Mouse (Mus musculus) ZHBTc4 (cell line): ENCODE data around the gene Efna5.

Experiments
- DNase-seq: peaks from one replicate; pipeline ENCODE4 v3.0.0-alpha.2; 2011; ENCODE audit warnings: low read depth, low spot score

Efna5 gene

DNA sequence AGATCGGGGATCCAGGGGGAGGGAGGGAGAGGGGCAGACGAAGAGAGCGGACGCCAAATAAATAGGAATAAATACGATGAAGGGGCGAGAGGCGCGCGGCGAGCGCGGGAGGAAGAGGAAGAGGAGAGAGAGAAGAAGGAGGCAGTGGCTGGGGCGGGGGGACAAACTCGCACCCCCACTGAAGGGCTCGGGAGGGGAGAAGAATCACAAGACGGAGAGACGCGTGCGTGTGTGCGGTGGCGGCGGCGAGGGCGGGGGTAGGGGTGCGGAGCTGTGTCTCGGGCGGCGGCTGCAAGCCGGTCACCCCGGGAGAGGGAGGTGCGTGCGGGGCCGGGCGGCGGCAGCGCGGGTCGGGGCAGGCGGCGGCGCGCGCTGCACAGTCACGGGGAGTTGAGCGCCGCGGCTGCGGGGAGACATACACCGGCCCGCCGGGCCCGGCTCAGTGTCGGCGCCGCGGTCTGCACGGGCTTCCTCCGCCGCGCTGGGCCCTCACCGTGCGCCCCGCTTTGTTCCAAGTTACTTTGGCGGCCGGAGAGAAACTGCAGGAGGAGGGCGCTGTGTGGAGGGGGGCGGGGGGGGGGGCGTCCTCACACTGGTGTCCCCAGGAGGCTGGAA is at the start of gene Efna5:
Gene Efna5 (minus strand): TSS at position 142 of the 615 bp plus-strand sequence.
- DNase-seq: no peak

DNA sequence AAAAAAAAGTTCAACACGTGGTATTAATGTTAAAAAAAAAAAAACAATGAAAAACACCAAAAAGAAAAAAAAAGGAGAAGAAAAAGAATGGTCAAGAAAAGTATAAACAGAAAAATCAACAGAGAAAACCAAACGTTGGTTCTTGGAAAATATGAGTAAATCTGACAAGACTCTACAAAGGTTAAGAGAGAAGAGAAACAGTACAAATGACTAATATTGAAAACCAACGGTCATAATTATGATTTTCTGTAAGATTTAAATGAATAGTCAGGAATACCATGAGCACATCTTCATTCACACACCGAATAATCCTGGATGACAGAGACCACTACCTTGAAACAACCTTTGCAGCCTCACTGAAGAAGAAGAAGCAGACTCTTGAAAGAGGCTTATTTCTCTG is 34.2 kb upstream of the Efna5 start:
- no peak for DNase-seq

DNA sequence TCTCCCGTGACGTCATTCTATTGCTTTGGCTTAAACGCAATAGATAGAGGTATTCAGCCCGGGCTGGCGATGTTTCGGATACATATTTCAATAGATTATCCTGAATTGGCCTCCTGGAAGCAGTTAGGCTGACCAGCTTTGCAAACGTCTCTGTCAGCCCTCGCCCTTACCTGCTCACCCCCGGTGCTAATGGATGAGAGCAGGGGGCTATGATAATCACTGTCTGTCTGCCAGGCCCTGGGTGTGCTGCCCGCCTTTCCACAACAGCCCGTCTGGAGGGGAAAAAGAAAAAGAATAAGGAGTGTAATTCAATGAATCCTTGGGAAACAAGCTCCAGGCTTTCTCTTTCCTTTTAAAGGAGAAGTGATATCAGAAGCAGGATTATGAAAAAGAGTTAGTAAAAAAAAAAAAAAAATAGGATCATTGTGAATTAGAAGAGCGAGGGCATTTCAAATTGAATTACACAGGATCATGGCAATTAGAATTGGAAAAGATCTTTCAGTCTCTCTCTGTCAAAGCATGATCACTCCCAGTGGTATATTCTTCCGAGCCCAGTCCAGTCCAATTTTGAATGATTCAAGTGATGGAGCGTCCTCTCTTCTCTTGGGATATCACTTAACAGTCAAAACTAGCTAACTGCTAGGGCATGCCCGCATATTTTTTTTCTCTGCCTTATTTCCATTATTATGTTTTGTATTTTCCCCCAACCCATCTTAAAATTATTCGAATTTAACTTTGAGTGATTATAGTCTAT is 24.8 kb upstream of the Efna5 start:
- no peak for DNase-seq

DNA sequence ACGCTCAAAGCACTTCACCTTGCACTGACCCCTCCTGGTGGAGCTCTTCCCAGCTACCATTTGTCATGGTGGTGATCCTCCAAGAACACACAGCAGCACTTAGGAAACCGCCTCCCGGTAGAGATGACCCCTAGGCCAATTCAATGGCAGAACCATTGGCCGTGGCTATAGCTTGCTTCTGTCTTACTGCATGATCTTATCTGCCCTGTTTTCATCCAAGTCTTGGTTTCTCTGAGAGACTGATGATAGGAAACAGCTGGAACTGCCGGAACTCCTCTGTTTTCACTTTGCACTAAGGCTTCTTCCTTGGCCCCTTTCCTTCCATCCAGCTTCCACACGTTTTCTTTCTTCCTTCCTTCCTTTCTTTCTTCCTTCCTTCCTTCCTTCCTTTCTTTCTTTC is 17.9 kb upstream of the Efna5 start:
- no peak for DNase-seq

DNA sequence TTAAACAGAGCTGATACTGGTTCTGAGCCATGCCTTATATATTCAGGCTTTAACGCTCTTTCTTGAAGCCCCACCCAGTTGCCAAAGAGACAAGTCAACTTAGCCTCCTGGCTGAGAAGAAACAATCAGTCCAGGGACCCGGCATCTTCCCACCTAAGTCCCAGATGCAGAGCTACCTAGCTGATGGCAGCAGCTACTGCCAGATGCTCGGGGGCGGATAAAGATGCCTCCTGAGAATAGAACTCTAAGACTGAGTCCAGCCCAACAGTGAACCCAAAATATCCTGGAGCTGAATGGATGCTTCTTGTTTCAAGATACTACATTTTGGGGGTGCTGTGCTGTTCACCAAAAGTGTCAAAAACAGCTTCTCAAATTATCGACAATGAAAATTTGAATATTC is 8.9 kb upstream of the Efna5 start:
- no peak for DNase-seq

DNA sequence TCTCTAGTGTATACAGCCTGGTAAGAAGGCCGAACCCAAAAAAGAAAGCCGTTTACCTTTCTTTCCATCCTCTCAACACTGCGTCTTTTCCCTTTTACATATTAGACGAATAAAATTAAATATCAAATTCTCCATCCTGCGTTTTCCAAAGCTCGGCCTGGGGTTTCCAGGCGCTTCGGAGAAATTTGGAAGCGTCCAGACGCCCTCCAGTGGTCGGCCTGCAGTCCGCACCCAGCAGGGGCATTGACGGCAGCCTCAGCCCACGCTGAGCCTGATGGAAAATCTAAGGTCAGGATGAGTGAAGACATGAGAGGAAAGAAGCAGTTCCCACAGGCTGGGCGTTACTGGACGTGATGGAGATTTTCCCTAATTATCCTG is 3.0 kb upstream of the Efna5 start:
- DNase-seq: peak; percentile 83

DNA sequence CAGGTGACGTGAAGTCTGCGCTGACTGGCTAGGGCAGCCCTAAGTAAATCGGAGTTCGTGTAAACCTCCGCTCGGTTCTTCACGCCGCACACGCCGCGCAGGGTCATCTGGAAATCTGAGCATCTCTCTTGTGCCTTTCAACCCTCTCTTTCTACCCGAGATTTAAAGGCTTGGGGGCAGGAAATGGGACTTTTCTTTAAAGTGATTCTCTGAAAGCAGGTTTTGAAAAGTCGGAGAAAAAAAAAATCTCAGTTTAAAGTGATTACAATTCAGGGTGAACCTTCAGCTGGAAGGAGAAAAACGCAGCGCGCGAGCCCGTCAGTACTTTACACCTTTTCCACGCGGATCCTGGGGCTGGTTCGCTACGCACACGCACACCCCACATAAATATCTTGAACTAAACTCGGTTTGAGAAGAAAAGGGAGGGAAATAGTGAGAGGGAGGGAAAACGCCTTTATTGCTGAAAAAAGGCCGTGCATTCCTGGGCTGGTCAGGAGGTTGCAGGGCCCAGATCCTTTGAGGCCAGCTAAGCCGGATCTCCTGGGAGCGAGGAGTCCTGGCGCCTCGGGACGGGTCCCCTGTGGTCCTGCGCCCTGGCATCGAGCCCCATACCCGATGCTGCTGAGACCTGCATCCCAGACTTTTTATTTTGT is 2.5 kb upstream of the Efna5 start:
- no peak for DNase-seq

DNA sequence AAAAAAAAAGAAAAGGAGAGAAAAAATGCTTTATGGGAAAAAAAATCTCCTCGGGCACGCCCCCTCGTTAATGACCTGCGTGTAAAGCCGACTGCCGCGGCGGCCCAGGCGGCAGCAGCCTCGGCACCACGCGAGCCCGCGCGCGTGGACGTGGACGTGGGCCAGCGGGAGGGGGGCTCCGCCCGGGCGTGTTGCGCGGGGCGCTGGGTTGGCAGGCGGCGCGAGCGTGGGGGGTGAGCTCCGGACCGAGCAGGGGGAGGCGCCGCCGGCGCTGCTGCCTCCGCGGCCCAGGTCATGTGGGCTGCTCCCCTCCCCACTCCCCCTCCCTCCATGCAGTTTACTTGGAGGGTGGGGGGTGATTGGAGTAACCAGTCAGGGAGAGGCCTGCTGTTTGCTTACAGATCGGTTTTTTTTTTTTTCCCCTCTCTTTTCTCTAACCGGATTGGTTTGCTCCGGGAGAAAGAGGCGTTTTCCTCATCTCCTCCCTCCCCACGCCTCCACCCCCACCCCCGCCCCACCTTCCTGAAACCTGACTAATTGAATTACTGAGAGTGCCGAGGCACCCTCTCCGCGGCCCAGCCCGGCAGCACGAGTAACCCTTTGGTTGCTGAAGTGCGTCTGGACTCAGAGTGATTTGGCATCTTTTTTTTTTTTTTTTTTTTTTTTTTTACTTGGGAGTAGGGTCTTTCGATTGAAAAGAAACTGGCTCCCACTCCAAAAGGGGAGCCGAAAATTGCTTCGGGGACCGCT is 1.8 kb upstream of the Efna5 start:
- peak; percentile 94 for DNase-seq

DNA sequence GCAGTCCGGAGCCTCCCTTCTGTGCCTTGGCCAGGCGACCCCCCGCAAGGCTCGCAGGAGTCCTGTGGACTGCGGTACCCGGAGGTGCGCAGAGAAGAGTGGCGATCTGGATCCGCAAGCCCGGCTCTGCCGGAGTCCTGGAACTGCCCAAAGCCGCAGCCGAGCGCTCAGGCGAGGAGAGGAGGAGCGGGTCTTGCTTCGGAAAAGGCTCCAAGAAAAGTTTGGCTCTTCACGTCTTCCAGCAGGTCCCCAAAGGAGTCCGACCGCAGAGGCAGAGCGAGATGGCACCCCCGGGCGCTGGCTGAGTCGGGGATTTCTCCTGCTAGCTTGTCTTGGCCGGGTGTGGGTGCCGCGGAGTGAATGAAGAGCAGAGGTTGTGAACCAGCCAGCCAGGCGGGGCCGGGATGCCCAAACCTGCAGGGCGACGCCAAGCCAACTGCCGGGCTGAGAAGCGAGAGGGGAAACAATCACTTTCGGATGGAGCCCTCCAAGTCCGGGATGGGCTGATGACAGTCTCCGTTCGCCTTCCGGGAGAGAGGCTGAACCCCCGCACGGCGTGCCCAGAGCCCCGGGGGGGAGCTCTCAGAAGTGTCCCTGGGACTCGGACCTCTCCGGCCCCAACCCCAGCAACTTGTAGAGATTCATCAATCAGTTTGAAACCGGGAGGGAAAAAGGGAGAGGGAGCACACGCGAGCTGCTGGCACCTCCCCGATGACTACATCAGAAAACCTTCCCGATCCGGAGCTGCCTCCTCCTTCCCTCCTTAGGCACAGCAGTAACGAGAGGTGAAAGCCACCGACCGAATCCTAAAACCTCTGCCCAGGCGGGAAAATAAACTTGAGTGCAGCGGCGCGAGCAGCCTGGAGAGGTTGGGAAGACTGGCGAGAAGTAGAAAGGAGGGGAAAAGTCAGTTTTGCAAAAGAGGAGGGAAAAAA is 941 bp upstream of the Efna5 start:
- DNase-seq: peak; percentile 76

DNA sequence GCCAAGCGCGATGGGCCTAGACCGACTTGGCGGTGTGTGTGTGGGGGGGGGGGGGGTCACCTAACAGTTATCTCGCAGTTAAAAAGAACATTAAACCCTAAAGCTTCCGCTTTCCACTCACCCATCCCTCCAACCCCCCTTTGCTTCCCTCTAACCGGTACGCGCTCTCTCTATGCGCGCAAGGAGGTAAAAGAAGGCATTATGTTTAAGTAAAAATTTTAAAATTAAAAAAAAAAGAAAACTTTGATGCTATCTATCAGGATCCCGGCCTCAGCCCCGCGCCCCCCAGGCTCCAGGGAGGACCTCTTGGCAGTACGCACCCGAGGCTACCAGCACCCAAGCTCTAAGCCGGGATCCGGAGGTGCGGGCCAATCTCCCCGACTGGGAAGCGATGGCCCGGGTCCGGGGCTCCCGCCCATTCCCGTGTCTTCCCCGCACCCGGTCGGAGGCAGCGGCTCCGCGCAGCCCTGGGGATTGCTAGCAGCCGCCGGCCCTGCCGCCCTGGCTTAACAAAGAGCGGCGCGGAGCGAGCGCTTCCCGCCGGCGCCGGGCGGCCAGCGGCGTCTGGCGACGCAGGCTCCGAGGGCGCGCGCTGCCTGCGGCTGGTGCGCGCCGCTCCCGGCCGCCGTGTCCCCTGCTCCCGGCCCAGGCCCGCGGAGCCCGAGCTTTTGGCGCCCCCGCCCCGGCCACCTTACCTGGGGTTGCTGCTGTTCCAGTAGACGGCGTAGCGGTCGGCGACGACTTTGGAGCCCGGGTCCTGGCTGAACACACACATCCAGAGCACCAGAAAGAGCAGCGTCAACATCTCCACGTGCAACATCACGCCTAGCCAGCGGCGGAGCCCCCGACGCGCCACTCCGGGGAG is 574 bp downstream of the Efna5 start:
- peak; percentile 78 for DNase-seq

DNA sequence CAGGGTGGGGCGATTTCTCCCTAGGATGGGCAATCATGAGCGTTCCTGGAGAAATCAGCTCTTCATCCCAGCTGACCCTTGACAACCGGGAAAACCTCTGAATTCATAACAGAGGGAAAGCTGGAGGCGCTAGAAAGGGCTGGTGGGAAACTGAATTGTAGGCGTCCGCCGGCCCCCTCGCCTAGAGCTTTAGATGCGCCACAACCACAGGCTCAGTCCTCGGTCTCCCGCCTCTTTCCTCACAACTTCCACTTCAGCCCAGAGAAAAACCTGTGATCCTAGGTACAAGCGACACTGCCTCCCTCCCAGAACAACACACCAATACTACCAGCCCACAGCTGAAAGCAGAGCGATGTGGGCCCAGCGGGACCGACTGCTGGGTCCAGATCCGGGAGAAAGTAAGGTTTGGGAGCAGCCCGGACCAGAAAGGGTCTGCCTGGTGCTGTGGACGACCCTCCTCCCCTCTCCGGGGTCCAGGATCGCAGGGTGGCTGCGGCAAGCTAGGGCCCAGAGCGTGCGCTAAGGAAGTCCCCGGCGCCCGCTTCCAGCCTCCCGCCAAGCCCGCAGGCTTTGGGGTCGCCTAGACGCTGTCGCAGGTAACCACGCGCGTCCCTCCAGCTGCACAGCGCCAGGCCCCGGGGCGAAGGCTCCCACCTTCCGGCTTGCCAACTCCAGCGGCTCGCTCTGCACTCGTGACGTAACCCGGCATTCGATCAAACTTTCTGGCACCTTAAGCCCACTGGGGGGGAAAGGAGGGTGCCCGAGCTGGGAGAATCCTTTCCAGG is 1.4 kb downstream of the Efna5 start:
- DNase-seq: peak; percentile 65

DNA sequence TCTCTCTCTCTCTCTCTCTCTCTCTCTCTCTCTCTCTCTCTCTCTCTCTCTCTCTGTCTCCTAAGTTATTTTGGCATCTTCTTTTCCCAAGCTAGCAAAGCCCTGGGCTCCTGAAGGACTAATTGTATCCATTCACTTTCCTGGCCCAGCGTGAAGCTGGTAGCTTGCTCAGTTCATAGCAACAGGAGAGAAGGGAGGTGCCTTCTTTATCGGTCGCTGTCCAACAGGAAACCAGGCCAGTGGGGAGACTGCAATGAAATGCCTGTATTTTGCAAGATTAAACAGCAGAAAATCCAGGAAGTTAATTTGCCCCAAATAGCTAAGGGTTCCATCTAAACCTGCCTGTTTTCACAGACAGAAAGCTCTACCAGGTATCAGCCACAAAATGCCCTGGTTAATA is 5.4 kb downstream of the Efna5 start:
- DNase-seq: peak; percentile 8

DNA sequence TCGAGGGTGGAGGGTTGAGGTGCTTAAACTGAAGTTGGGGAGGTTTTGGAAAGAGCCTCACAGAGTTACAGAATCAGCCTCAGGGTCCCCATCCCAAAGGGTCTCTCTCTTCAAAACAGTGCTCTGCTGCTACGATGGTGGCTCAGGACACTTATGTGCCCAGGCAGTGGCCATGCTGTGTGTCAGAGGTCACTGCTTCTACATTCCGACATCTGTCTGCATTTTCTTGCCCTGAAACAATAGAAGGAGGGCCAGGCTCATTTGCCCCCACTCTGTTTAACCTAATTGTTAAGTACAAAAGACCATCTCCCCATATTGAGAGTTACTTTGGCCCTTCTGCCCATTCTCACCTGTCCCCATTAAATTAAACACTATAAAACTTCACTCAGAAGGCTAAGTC is 9.2 kb downstream of the Efna5 start:
- DNase-seq: no peak

DNA sequence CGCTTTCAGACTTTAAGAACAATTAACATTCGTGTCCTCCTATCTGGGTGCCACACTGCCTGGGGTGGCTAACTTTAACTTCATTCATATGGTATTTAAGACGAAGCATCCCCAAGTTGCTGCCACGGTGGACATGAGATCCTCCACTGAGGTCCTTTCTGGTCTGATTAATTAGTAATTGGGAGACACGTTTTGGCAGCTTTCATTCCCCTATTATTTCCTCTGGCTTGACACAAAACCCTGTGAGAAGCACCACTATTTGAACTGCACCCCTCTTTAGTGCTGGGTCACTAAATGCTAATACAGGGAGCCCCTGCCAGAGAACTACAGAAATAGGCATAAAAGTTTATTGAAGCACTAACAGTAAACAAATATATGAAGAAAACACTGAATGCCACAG is 9.9 kb downstream of the Efna5 start:
- DNase-seq: no peak

DNA sequence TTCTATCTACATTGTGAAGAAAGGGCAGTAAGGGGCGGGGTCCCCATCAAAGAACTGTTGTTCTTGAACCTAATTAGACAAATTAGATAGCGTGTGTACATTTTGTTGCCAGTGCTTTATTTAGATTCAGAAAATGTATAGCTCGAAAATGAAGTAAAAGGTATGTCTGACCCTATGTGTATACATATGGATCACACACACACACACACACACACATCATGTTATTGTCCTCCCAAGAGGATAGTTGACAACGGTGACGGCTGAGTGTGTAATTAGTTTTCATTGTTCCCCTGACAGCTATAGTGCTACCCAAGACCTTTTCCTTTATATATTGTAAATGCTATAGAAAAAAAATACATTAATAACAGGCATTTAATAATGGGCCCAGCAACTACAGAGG is 10.7 kb downstream of the Efna5 start:
- no peak for DNase-seq

DNA sequence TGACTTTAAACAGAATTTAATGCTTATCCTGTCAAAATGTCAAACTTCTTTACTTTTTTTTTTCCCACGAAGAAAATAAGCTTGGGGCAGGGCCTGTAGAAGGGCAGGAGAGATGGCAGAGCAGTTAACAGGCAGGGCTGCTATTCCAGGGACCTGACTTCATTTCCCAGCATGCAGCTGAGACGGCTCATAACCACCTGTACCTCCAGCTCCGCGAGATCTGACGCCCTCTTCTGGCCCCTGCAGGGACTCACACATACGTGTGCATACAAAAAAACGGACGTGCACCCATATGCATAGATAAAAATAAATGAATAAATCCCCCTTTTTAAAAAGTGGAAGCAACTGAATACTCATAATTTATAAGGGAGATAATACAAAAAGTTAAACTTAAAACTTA is 16.2 kb downstream of the Efna5 start:
- DNase-seq: peak; percentile 21

DNA sequence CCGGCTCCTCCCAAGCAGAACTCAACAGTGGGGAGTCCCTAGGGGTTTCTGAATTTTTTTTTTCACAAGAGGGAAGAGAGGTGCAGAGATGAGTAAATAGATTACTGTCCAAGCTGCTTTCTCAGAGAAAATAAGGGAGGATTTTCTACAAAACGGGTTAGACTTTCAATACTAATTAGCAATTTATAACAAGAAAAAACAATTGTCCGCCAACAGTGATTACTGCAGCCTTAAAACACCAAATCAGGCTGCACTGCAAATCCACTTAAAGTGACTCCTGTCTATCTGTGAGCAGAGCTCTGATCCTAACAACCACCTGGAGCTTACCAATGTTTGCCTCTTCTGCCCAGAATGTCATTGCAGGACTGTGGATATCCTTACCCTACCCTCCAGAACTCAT is 18.1 kb downstream of the Efna5 start:
- no peak for DNase-seq

DNA sequence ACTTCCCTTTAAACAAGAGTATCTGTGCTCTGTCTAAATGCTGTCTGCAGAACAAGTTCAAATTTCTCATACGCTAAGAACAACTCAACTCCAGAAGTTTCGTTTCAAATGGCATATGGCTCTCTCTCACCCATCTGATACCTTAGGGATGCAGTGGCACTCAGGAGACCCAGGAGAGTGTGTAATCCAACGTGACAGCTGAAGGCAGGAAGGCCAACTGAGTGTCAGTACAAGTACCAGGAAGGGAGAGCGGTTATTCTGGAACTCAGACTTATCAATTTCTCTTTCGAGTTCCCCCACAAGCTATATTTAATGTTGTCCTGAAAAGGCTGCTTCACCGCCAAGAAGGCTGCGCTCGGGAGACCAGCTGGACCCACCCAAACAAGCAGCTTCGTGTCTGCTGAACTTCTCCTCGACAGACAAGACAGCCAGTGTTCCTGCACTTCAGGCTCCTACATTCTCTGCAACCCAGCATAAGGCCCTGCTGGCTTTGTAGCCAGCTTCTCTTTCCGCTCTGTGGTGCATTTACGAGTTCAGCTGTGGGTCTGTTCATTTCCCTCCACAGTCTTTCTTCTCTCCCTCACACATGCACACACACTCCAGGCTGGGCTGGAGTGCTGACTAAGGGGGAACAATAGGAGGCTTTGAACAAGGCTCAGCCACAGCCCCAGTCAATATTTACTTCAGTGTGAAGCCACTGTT is 18.7 kb downstream of the Efna5 start:
- peak; percentile 42 for DNase-seq

DNA sequence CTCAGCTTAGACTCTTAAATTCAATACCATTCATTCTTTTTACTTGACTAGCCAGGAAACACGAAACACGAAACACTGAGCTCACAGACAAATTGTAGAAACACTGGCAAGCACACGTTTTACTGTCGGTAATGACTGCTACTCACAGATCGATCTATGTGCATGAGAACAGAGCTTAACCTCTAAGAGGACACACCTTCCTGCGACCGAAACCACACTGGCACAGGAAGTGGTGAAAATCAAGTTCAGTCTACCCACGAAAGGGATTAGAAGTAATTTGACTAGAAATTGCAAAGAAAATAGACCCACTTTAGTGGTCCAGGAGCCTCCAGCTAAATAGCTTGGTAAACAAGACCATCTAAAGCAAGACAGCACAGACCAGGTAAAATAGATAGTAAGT is 23.8 kb downstream of the Efna5 start:
- DNase-seq: no peak
